Mouse (Mus musculus) hindbrain, embryonic 13.5 days (tissue): ENCODE results near the gene Gm17087. TPM values are rescaled to one million over a fixed set of nuclear protein-coding genes. Genes with fewer than 3 reads are reported as not detected.

ENCODE experiments used
- polyA plus RNA-seq: library from polyadenylated mRNA; unstranded; fragments of >200 nt; fragmentation: Nextera tagmentation; extraction: Ambion mirVana; gene quantifications from 2 replicates; pipeline ENCODE4 v1.2.1, GENCODE M21; 2015

The Gm17087 gene
- polyA plus RNA-seq, 1 experiment from 2014 or later = not detected

Other genes starting within 250 kb of the Gm17087 start
- 9.6 TPM in 2 replicates for gene Prr18, start 229.5 kb downstream of the Gm17087 start, polyA plus RNA-seq
- 0.38 and 0.62 TPM in 2 replicates for gene T2, start 211.0 kb downstream of the Gm17087 start, polyA plus RNA-seq
- 0.44 and 0.52 TPM in 2 replicates for gene T, start 132.5 kb downstream of the Gm17087 start, polyA plus RNA-seq
- gene Pde10a, start 41.6 kb downstream of the Gm17087 start, polyA plus RNA-seq = 12.5 and 14.5 TPM in 2 replicates